Mouse (Mus musculus) spleen, adult 2 months (tissue): Measurements from ENCODE around the gene Coro2b.

ENCODE experiments used
- CTCF ChIP-seq: fragments of 200-500 bp; IDR thresholded peaks from 2 replicates; pipeline ENCODE4 v1.5.1; 2011; ENCODE audit warnings: mild to moderate bottlenecking, inconsistent platforms; ENCODE audit not compliant: insufficient read depth, insufficient read length, insufficient replicate concordance; ENCODE audit errors: extremely low read depth
- POLR2A ChIP-seq: fragments of 200-500 bp; IDR thresholded peaks from 2 replicates; pipeline ENCODE4 v1.6.1; 2011; ENCODE audit warnings: low read depth, low read length, inconsistent platforms

- TF ChIP-seq CTCF (no peak), POLR2A (no peak)
Measured at GRCm38 (mm10) chr9:62427010-62427409, 109.8 kb downstream of the Coro2b start.
